Mouse (Mus musculus): ENCODE measurements around the gene Disp1. TPM values are rescaled to one million over a fixed set of nuclear protein-coding genes. Genes with fewer than 3 reads are reported as not detected.

Disp1 gene
- polyA plus RNA-seq, 1 experiment from 2014 or later: 10.3 TPM

GRCm38 (mm10) chr1:183153354-183153753 is 68.0 kb downstream of the Disp1 start:
- peaks cover 5% of the 10 kb centered on the region; the same call in 1 of the 2 replicates for H3K36me3 ChIP-seq (replicated peaks)
- H3K27ac ChIP-seq: no peak overlapping the region
- WGBS: 96% methylated on average over 4 of the region's 4 CpGs
- H3K4me3 ChIP-seq: no peak overlapping the region
- no peak for DNase-seq (ENCODE audit: extremely low spot score, low spot score)
- peaks cover 34% of the 10 kb centered on the region for H3K4me1 ChIP-seq
- peaks cover 7% of the 10 kb centered on the region; the same call in 1 of the 2 replicates for H3K9me3 ChIP-seq
- no peaks in the 10 kb centered on the region; the same call in 1 of the 2 replicates for H3K27me3 ChIP-seq (ENCODE audit: poor library complexity, severe bottlenecking)

DNA sequence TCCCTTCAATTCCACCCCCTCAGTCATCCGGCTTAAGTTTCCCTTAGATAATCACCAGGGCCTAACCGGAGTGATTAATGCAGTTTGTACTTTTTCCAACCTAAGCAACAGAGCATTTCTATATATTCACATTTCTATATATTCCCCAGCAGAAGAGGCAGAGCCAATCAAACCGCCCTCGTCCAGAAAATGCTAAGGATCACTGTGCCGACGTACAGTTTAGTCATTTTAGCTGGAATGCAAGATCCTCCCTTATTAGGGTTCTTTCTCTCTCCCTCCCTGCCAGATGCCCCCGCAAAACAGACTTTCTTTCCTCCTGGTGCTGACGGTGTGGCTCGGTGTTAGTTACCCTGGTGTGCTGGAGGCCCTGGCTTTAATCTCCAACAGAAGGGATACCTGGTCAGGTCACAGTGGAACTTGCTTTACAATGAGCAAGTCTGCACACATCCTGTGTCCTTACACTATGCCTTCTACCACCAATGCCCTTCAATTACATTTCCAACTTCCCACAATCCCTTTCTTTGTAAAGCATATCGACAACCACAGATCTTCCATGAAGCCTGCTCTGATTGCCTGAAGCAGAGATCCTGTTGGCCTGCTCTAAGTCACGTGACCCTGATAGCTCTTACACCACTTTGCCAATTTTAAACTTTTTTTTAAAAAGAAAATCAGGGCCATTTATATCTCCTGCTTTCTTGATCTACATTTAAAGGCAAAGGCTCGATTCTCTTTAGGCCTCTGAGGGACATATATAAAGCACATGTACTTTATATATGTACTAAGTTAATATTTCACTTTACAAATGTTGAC is 69.6 kb downstream of the Disp1 start:
- Histone ChIP-seq H3K9me3 (no peaks in the 10 kb centered on the region), H3K27me3 (ENCODE audit: poor library complexity, severe bottlenecking) (no peaks in the 10 kb centered on the region; the same call in 1 of the 2 replicates), H3K4me1 (peaks cover 50% of the 10 kb centered on the region), H3K27ac (no peak overlapping the region), H3K36me3 (replicated peaks) (no peaks in the 10 kb centered on the region), H3K4me3 (no peak overlapping the region)
- WGBS: 84% methylated on average over 12 of the region's 12 CpGs
- DNase-seq (ENCODE audit: extremely low spot score, low spot score): no peak

- Histone ChIP-seq H3K4me3 (no peak overlapping the region), H3K9me3 (no peaks in the 10 kb centered on the region), H3K27me3 (ENCODE audit: poor library complexity, severe bottlenecking) (no peaks in the 10 kb centered on the region; the same call in 1 of the 2 replicates), H3K36me3 (replicated peaks) (no peaks in the 10 kb centered on the region), H3K27ac (0 out of 2 replicates have a peak overlapping the region, but pooled peaks have one; percentile 15), H3K4me1 (peaks cover 52% of the 10 kb centered on the region)
- 64% methylated on average over 12 of the region's 12 CpGs for WGBS
- no peak for DNase-seq (ENCODE audit: extremely low spot score, low spot score)
These were observed 70.9 kb downstream of the Disp1 start for GRCm38 (mm10) chr1:183150379-183150840.

DNA sequence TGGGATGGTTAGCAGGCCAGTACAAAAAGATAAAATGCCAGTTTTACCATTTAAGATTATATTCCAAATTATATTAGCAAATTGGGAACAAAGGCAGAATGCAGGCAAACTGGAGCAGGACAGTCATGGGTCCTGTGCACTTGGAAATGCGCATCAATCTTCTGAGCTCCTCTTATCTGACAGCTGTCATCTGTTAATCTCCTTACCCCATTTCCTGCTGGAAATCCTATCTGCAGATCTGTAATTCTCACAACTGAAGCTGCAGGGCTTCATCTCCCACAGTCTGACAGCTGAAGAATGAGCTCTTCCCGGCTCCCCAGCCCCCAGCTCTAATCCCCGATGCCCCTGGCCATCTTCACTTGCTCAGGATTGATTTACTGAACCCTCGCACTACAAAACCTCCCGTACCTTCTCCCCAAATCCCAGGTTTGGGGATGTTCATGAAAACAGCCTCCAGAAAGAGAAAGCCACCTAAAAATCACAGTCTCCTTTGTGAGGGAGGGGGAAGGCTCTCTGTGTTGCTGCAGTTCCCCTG is 71.7 kb downstream of the Disp1 start:
- 50% methylated on average over 5 of the region's 5 CpGs for WGBS
- Histone ChIP-seq H3K36me3 (replicated peaks) (no peaks in the 10 kb centered on the region), H3K4me3 (no peak overlapping the region), H3K27ac (0 out of 2 replicates have a peak overlapping the region, but pooled peaks have one; percentile 15), H3K27me3 (ENCODE audit: poor library complexity, severe bottlenecking) (no peaks in the 10 kb centered on the region; the same call in 1 of the 2 replicates), H3K4me1 (peaks cover 53% of the 10 kb centered on the region), H3K9me3 (no peaks in the 10 kb centered on the region)
- DNase-seq (ENCODE audit: extremely low spot score, low spot score): no peak

DNA sequence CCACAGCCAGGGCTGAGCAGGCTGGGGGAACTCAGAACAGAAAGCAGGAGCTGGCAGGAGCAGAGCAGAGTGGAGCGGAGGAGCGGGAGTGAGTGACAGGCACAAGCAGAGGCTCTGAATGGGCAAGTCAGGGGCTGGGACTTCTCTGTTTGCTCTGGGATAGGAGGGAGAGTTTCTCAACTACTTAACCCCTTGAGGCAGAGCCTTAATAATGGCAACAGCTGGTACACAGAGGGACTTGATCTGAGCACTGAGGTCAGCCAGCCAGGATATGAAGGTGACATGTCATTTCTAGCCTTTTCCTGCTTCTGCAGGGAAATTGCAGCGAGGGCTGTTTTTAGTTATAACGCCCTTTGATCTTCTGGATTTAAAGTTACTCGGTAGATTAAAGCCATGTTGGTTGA is 73.9 kb downstream of the Disp1 start:
- peaks cover 63% of the 10 kb centered on the region for H3K4me1 ChIP-seq
- no peak overlapping the region for H3K4me3 ChIP-seq
- H3K27ac ChIP-seq: no peak overlapping the region
- no peaks in the 10 kb centered on the region for H3K36me3 ChIP-seq (replicated peaks)
- no peaks in the 10 kb centered on the region for H3K9me3 ChIP-seq
- peak; percentile 69 for DNase-seq (ENCODE audit: extremely low spot score, low spot score)
- WGBS: 26% methylated on average over 5 of the region's 5 CpGs
- peaks cover 5% of the 10 kb centered on the region; the same call in 1 of the 2 replicates for H3K27me3 ChIP-seq (ENCODE audit: poor library complexity, severe bottlenecking)

DNA sequence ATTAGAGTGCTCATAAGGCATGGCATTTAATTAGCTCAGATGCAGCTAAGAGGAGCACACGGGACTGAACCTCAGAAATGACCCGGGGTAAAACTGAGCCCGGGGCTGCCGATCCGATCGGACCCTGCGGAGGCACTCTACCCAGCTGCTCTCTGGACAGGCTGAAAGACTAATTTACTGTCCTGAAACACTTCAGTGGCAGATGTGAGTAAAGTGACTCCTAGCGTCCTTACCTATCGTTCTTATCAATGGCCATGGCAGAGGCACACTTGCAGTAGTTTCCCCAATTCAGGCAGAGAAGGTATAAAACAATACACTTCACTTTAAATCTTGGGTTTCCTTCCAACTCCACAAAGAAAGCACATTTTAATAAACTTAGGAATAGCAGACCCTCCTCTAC is 74.5 kb downstream of the Disp1 start:
- peaks cover 67% of the 10 kb centered on the region for H3K4me1 ChIP-seq
- H3K36me3 ChIP-seq (replicated peaks): no peaks in the 10 kb centered on the region
- peak overlapping the region; percentile 24; the same call in 1 of the 2 replicates for H3K4me3 ChIP-seq
- H3K27me3 ChIP-seq (ENCODE audit: poor library complexity, severe bottlenecking): peaks cover 5% of the 10 kb centered on the region; the same call in 1 of the 2 replicates
- H3K9me3 ChIP-seq: no peaks in the 10 kb centered on the region
- WGBS: 17% methylated on average over 9 of the region's 9 CpGs
- no peak overlapping the region for H3K27ac ChIP-seq
- DNase-seq (ENCODE audit: extremely low spot score, low spot score): no peak

GRCm38 (mm10) chr1:183146102-183146735 is 75.1 kb downstream of the Disp1 start:
- Histone ChIP-seq H3K9me3 (no peaks in the 10 kb centered on the region), H3K4me1 (peaks cover 73% of the 10 kb centered on the region), H3K4me3 (no peak overlapping the region), H3K27ac (no peak overlapping the region), H3K27me3 (ENCODE audit: poor library complexity, severe bottlenecking) (peaks cover 5% of the 10 kb centered on the region; the same call in 1 of the 2 replicates), H3K36me3 (replicated peaks) (no peaks in the 10 kb centered on the region)
- 74% methylated on average over 7 of the region's 7 CpGs for WGBS
- no peak for DNase-seq (ENCODE audit: extremely low spot score, low spot score)

DNA sequence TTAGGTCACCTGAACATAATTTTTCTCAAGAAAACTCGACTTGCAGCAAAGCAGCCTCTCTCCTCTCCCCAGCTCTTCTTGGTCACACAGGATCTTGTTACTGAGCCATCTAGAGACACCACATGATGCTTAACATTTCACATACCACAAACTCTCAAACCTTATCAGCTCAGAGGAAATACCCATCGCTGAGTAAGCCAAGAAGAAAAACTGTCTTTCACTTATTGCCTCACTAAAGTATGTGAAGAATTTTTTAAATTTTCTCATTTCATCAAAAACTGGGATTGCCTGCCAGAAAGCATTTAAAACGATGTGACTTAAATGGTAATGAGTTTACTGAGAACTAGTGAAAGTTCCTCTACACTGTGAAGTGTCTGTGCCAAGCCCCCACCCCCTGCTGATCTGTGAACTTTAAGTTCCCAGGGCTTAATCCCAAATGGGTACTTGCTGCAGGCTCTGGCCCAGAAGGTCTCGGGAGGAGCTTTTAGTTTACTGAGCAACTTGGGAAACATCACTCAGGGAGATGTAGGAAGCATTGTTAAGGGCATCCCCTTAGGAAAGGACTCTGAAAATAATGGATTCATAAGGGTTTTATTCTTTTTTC is 76.6 kb downstream of the Disp1 start:
- H3K9me3 ChIP-seq: no peaks in the 10 kb centered on the region
- DNase-seq (ENCODE audit: extremely low spot score, low spot score): no peak
- WGBS: 17% methylated on average over 4 of the region's 4 CpGs
- peaks cover 5% of the 10 kb centered on the region; the same call in 1 of the 2 replicates for H3K27me3 ChIP-seq (ENCODE audit: poor library complexity, severe bottlenecking)
- no peak overlapping the region for H3K4me3 ChIP-seq
- H3K4me1 ChIP-seq: peaks cover 75% of the 10 kb centered on the region
- no peak overlapping the region for H3K27ac ChIP-seq
- H3K36me3 ChIP-seq (replicated peaks): no peaks in the 10 kb centered on the region

- Histone ChIP-seq H3K9me3 (no peaks in the 10 kb centered on the region), H3K4me3 (no peak overlapping the region), H3K27ac (no peak overlapping the region), H3K4me1 (peaks cover 72% of the 10 kb centered on the region), H3K36me3 (replicated peaks) (no peaks in the 10 kb centered on the region), H3K27me3 (ENCODE audit: poor library complexity, severe bottlenecking) (peaks cover 5% of the 10 kb centered on the region; the same call in 1 of the 2 replicates)
- DNase-seq (ENCODE audit: extremely low spot score, low spot score): no peak
- WGBS: 84% methylated on average over 7 of the region's 7 CpGs
These were observed 78.1 kb downstream of the Disp1 start for GRCm38 (mm10) chr1:183143246-183143645.

DNA sequence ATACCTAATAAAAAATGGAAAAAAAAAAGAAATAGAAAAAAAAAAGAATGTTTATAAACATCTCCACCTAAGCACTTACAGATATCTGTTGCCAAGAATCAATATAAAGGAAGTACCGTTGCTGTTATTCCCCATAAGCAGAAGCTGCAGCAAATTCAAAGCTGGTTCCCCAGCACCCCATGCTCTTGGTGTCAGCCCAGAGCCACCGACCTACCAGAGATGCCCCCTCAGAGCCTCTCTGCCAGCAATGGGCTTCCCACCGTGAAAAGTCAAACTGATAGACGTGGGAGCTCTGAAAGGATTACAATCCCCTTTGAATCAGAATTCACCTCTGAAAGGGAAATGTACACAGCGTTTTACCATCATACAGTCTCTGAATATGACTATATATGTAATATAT is 78.8 kb downstream of the Disp1 start:
- H3K9me3 ChIP-seq: no peaks in the 10 kb centered on the region
- WGBS: 58% methylated on average over 5 of the region's 5 CpGs
- H3K36me3 ChIP-seq (replicated peaks): no peaks in the 10 kb centered on the region
- peaks cover 5% of the 10 kb centered on the region; the same call in 1 of the 2 replicates for H3K27me3 ChIP-seq (ENCODE audit: poor library complexity, severe bottlenecking)
- H3K27ac ChIP-seq: no peak overlapping the region
- DNase-seq (ENCODE audit: extremely low spot score, low spot score): no peak
- peaks cover 72% of the 10 kb centered on the region for H3K4me1 ChIP-seq
- no peak overlapping the region for H3K4me3 ChIP-seq

GRCm38 (mm10) chr1:183141329-183141728 is 80.0 kb downstream of the Disp1 start:
- H3K27ac ChIP-seq: peak overlapping the region; percentile 4; the same call in 1 of the 2 replicates
- H3K27me3 ChIP-seq (ENCODE audit: poor library complexity, severe bottlenecking): peaks cover 5% of the 10 kb centered on the region; the same call in 1 of the 2 replicates
- DNase-seq (ENCODE audit: extremely low spot score, low spot score): no peak
- no peaks in the 10 kb centered on the region for H3K36me3 ChIP-seq (replicated peaks)
- no peaks in the 10 kb centered on the region for H3K9me3 ChIP-seq
- WGBS: 29% methylated on average over 2 of the region's 2 CpGs
- H3K4me3 ChIP-seq: no peak overlapping the region
- peaks cover 62% of the 10 kb centered on the region for H3K4me1 ChIP-seq

GRCm38 (mm10) chr1:183140511-183141268 is 80.6 kb downstream of the Disp1 start:
- DNase-seq (ENCODE audit: extremely low spot score, low spot score): no peak
- Histone ChIP-seq H3K36me3 (replicated peaks) (no peaks in the 10 kb centered on the region), H3K4me3 (no peak overlapping the region), H3K27ac (no peak overlapping the region), H3K27me3 (ENCODE audit: poor library complexity, severe bottlenecking) (peaks cover 5% of the 10 kb centered on the region; the same call in 1 of the 2 replicates), H3K9me3 (no peaks in the 10 kb centered on the region), H3K4me1 (peaks cover 59% of the 10 kb centered on the region)
- 54% methylated on average over 12 of the region's 12 CpGs for WGBS
